Mouse (Mus musculus): ENCODE measurements around the gene Clrn3.

DNA sequence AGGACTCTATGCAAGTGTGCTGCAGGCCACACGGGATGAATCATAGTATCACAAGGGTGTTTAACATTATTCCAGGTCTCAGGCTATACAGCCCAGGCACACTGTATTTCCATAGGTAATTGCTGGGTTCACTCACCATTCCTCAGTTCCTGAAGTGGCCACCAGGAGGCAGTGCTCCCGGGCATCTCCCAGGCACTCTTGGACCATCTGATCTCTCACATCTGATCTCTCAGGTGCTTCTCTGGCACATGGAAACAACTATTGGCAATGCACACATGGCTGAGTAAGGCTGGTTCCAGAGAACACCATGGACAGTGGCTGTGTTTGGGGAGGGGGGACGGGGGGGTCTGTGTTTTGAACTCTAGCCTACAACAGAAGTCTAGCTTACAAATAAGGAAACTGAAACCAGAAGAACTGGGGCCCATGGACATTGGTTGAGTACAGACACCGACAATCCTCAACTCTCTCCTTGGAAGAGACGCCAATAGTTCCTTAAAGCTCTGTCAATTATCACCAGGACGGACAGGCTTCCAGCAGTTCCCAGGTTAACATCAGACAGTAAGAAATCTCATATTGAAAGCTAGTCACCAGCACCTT is 40.1 kb downstream of the Clrn3 start:
- TF ChIP-seq CTCF (IDR thresholded peaks at IDR 0.05; ENCODE audit: low read depth, low read length) (peak; percentile 60), POLR2A (IDR thresholded peaks at IDR 0.05; ENCODE audit: extremely low read depth, insufficient read depth, low read length) (no peak)
